Mouse (Mus musculus) lung, postnatal 25 days (tissue): ENCODE results near the gene Cmklr1.
A peak's percentile ranks its signal among the peaks of the same experiment; 100 is the strongest.

Experiments used
- DNase-seq: peaks from one replicate; pipeline ENCODE4 v3.0.0; 2022; ENCODE audit warnings: low spot score

Cmklr1 gene

GRCm38 (mm10) chr5:113652215-113652614 is 2.0 kb upstream of the Cmklr1 start:
- no peak for DNase-seq

- no peak for DNase-seq
Observed at GRCm38 (mm10) chr5:113648647-113649211, 1.5 kb downstream of the Cmklr1 start.

GRCm38 (mm10) chr5:113647141-113647540 is 3.1 kb downstream of the Cmklr1 start:
- DNase-seq, result no peak

- DNase-seq, result peak; percentile 49
Observed at GRCm38 (mm10) chr5:113644520-113644919, 5.7 kb downstream of the Cmklr1 start.

GRCm38 (mm10) chr5:113643107-113643848 is 6.9 kb downstream of the Cmklr1 start:
- DNase-seq, result no peak

- DNase-seq, result no peak
Observed at GRCm38 (mm10) chr5:113641066-113641465, 9.2 kb downstream of the Cmklr1 start.

GRCm38 (mm10) chr5:113639126-113639525 is 11.1 kb downstream of the Cmklr1 start:
- DNase-seq, result no peak

GRCm38 (mm10) chr5:113638055-113638454 is 12.2 kb downstream of the Cmklr1 start:
- DNase-seq, result no peak

GRCm38 (mm10) chr5:113637631-113638030 is 12.6 kb downstream of the Cmklr1 start:
- DNase-seq, result no peak

- DNase-seq, result peak; percentile 46
Observed at GRCm38 (mm10) chr5:113635861-113636565, 14.2 kb downstream of the Cmklr1 start.

- DNase-seq, result no peak
Observed at GRCm38 (mm10) chr5:113634887-113635610, 15.2 kb downstream of the Cmklr1 start.

- peak; percentile 69 for DNase-seq
Observed at GRCm38 (mm10) chr5:113634024-113634651, 16.1 kb downstream of the Cmklr1 start.

GRCm38 (mm10) chr5:113633037-113633714 is 17.1 kb downstream of the Cmklr1 start:
- DNase-seq, result peak; percentile 56

GRCm38 (mm10) chr5:113630116-113630515 is 20.1 kb downstream of the Cmklr1 start:
- no peak for DNase-seq

GRCm38 (mm10) chr5:113629248-113629647 is 21.0 kb downstream of the Cmklr1 start:
- DNase-seq, result no peak

GRCm38 (mm10) chr5:113627820-113628437 is 22.3 kb downstream of the Cmklr1 start:
- DNase-seq, result no peak

- DNase-seq, result no peak
Observed at GRCm38 (mm10) chr5:113626991-113627390, 23.2 kb downstream of the Cmklr1 start.

GRCm38 (mm10) chr5:113626352-113626751 is 23.9 kb downstream of the Cmklr1 start:
- no peak for DNase-seq

- DNase-seq, result no peak
Observed at GRCm38 (mm10) chr5:113625068-113625467, 25.2 kb downstream of the Cmklr1 start.

GRCm38 (mm10) chr5:113623052-113623451 is 27.2 kb downstream of the Cmklr1 start:
- no peak for DNase-seq

GRCm38 (mm10) chr5:113620999-113621398 is 29.2 kb downstream of the Cmklr1 start:
- DNase-seq, result no peak
